Mouse (Mus musculus) bone marrow macrophage, adult 2 months (primary cell): ENCODE results near the gene Aff3.

Experiments used
- CTCF ChIP-seq: IDR thresholded peaks from 2 replicates; pipeline ENCODE4 v1.5.1; 2012; ENCODE audit warnings: low read depth, mild to moderate bottlenecking, low read length, moderate library complexity
- POLR2A ChIP-seq: IDR thresholded peaks from 2 replicates; pipeline ENCODE4 v1.6.1; 2012; ENCODE audit warnings: mild to moderate bottlenecking, low read depth, low read length, borderline replicate concordance

- no peak for TF ChIP-seq CTCF
- no peak for TF ChIP-seq POLR2A
Observed at GRCm38 (mm10) chr1:38268246-38269042, 396.3 kb downstream of the Aff3 start.
